Mouse (Mus musculus) liver, adult (tissue): ENCODE results near the gene Dph1.

Source experiments
- GATA4 ChIP-seq: IDR thresholded peaks from 2 replicates; pipeline ENCODE4 v1.6.1; 2014; ENCODE audit warnings: mild to moderate bottlenecking, low read length; ENCODE audit not compliant: insufficient replicate concordance

Dph1 gene

GRCm38 (mm10) chr11:75212031-75212667, 21.1 kb upstream of the Dph1 start:
- no peak for TF ChIP-seq GATA4

- no peak for TF ChIP-seq GATA4
Observed at GRCm38 (mm10) chr11:75210755-75211154, 19.7 kb upstream of the Dph1 start.

- no peak for TF ChIP-seq GATA4
Observed at GRCm38 (mm10) chr11:75210093-75210492, 19.1 kb upstream of the Dph1 start.

GRCm38 (mm10) chr11:75209363-75209762, 18.3 kb upstream of the Dph1 start:
- TF ChIP-seq GATA4, result no peak

- no peak for TF ChIP-seq GATA4
Observed at GRCm38 (mm10) chr11:75206347-75206746, 15.3 kb upstream of the Dph1 start.

GRCm38 (mm10) chr11:75204472-75204871, 13.4 kb upstream of the Dph1 start:
- no peak for TF ChIP-seq GATA4

GRCm38 (mm10) chr11:75203926-75204325, 12.9 kb upstream of the Dph1 start:
- TF ChIP-seq GATA4, result no peak

- no peak for TF ChIP-seq GATA4
Observed at GRCm38 (mm10) chr11:75201721-75202120, 10.7 kb upstream of the Dph1 start.

GRCm38 (mm10) chr11:75200935-75201334, 9.9 kb upstream of the Dph1 start:
- no peak for TF ChIP-seq GATA4

- TF ChIP-seq GATA4, result no peak
Observed at GRCm38 (mm10) chr11:75199951-75200350, 8.9 kb upstream of the Dph1 start.

GRCm38 (mm10) chr11:75198792-75199191, 7.8 kb upstream of the Dph1 start:
- no peak for TF ChIP-seq GATA4

GRCm38 (mm10) chr11:75197956-75198355, 6.9 kb upstream of the Dph1 start:
- TF ChIP-seq GATA4, result no peak

- TF ChIP-seq GATA4, result no peak
Observed at GRCm38 (mm10) chr11:75196131-75196530, 5.1 kb upstream of the Dph1 start.

GRCm38 (mm10) chr11:75194850-75195461, 3.9 kb upstream of the Dph1 start:
- no peak for TF ChIP-seq GATA4

- TF ChIP-seq GATA4, result no peak
Observed at GRCm38 (mm10) chr11:75194121-75194849, 3.2 kb upstream of the Dph1 start.

GRCm38 (mm10) chr11:75193256-75194071, 2.4 kb upstream of the Dph1 start, which contains the start of gene Rtn4rl1:
Gene Rtn4rl1 (plus strand): TSS chr11:75193783.
- no peak for TF ChIP-seq GATA4
